Mouse (Mus musculus) small intestine, adult 2 months (tissue): ENCODE results near the gene Sh3pxd2a.

Experiments
- CTCF ChIP-seq: fragments of 200-500 bp; IDR thresholded peaks from 2 replicates; pipeline ENCODE4 v1.5.1; 2012; ENCODE audit warnings: low read depth, mild to moderate bottlenecking, control low read depth, inconsistent platforms, low read length, moderate library complexity, mixed read lengths; ENCODE audit not compliant: insufficient replicate concordance, insufficient read length; ENCODE audit errors: extremely low read depth
- POLR2A ChIP-seq: fragments of 200-500 bp; IDR thresholded peaks from 2 replicates; pipeline ENCODE4 v1.6.1; 2012; ENCODE audit warnings: low read depth, mild to moderate bottlenecking, control low read depth, inconsistent platforms, low read length, moderate library complexity

DNA sequence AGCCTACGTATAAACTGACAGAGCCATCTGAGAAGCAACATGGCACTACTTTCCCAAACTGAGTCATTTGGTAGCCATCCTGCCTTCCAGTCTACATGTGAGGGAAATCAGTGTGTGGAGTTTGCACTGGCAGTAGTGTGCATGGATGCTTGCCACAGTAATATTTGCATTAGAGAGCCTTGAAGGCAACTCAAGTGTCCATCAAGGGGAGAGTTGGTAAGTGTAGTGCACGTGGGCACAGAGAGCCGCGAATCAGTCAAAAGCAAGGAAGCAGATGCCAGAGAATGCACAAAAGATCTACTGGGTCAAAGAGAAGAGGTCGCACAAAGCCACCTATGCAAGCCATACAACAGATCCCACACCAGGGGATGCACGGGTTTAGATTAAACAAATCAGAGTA lies 18.5 kb downstream of the Sh3pxd2a start:
- TF ChIP-seq POLR2A (no peak), CTCF (no peak)
